Comparison of ENCODE assay signal across 21 mouse cellular contexts in the genomic region with DNA sequence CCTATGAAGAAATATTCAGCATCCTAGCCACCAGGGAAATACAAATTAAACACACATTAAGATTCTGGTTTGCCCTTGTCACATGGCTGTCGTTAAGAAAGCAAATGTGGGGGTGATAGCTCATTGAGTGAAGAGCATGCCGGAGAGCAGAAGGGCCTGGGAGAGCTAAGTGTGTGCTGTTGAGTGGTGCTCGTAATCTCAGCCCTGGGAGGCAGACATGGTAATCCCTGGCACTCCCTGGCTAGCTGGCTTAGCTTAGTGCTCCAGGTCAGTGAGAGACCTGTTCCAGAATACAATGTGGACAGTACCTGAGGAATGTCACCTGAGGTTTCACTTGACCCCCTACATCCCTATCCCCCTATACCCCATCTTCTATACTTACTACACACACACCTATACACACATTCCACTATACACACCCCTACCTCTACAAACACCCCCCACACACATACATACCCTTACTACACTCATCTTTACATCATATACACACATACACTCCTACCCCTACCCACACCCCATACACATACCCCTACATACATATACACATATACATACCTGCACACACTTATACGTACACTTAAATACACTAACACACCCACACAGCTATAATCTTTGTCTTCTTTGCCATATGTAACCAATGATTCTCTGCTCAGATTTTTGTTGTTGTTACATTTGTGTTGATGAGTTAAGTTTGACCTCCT. TPM values are rescaled to one million over a fixed set of nuclear protein-coding genes. Genes with fewer than 3 reads are reported as not detected.
DNase-seq lines count a peak whose midpoint lies in the region; ATAC-seq and TF ChIP-seq lines count a peak whose summit lies in the region.
"Had no signal": no experiment of that assay in that cellular context is flagged by ENCODE, and none has a peak within 500 bp of the region (broad histone marks: within the 10 kb centered on the region; RNA-seq: fewer than 3 reads in every experiment).

No protein-coding gene starts in this region.

- TF ChIP-seq CTCF in kidney, postnatal 0 days (IDR thresholded peaks at IDR 0.05; ENCODE audit: low read depth): no peak

- no peak overlapping the region for H3K9ac ChIP-seq in kidney, postnatal 0 days (ENCODE audit: low read depth, low read length)
- no peak overlapping the region for H3K9ac ChIP-seq in midbrain, embryonic 11.5 days (ENCODE audit: low read length)
- H3K9ac ChIP-seq in embryonic facial prominence, embryonic 13.5 days: no peak overlapping the region
- H3K9ac ChIP-seq: embryonic facial prominence, embryonic 15.5 days; heart, embryonic 13.5 days; hindbrain, embryonic 12.5 days had no signal

- H3K4me2 ChIP-seq in kidney, postnatal 0 days (ENCODE audit: low read length): no peak overlapping the region
- H3K4me2 ChIP-seq in midbrain, embryonic 11.5 days: no peak overlapping the region
- H3K4me2 ChIP-seq in embryonic facial prominence, embryonic 13.5 days: no peak overlapping the region
- H3K4me2 ChIP-seq: embryonic facial prominence, embryonic 15.5 days; heart, embryonic 13.5 days; hindbrain, embryonic 12.5 days had no signal

- intact Hi-C loops in left cerebral cortex, postnatal 36 days (cut with DNase I): no loop called here

- no peak for DNase-seq in kidney, postnatal 0 days (ENCODE audit: low spot score)
- DNase-seq in kidney, adult 8-10 months: no peak
- no peak for DNase-seq in midbrain, embryonic 11.5 days (ENCODE audit: low spot score, missing footprints)
- no peak for DNase-seq in midbrain, embryonic 10.5 days (ENCODE audit: low spot score)
- DNase-seq in left cerebral cortex, postnatal 36 days (ENCODE audit: low spot score in 2 of 2): no peak
- DNase-seq: adrenal gland, adult 2 months; adrenal gland, postnatal 25 days; cerebellum, adult 2 months; cerebellum, postnatal 10 days; gastrocnemius, adult 2 months; gastrocnemius, postnatal 25 days; heart, postnatal 4 days had no signal

- no peaks in the 10 kb centered on the region for H3K36me3 ChIP-seq in kidney, postnatal 0 days (ENCODE audit: insufficient read depth, low read length)
- H3K36me3 ChIP-seq in midbrain, embryonic 11.5 days (ENCODE audit: control insufficient read depth, insufficient read depth, low read length): no peaks in the 10 kb centered on the region
- H3K36me3 ChIP-seq in midbrain, embryonic 10.5 days: no peaks in the 10 kb centered on the region
- no peaks in the 10 kb centered on the region for H3K36me3 ChIP-seq in embryonic facial prominence, embryonic 13.5 days
- H3K36me3 ChIP-seq: embryonic facial prominence, embryonic 15.5 days; forebrain, embryonic 10.5 days; heart, embryonic 13.5 days; hindbrain, embryonic 12.5 days had no signal

- no peak overlapping the region for H3K27ac ChIP-seq in kidney, postnatal 0 days
- H3K27ac ChIP-seq in midbrain, embryonic 11.5 days (ENCODE audit: low read depth, low read length): no peak overlapping the region
- no peak overlapping the region for H3K27ac ChIP-seq in midbrain, embryonic 10.5 days (replicated peaks)
- no peak overlapping the region for H3K27ac ChIP-seq in embryonic facial prominence, embryonic 13.5 days
- H3K27ac ChIP-seq: embryonic facial prominence, embryonic 15.5 days; forebrain, embryonic 10.5 days; gastrocnemius, adult 2 months; heart, embryonic 13.5 days; hindbrain, embryonic 12.5 days had no signal

- WGBS in kidney, postnatal 0 days: 75% methylated on average over 4 of the region's 4 CpGs
- WGBS in midbrain, embryonic 11.5 days: 79% methylated on average over 4 of the region's 4 CpGs
- WGBS in midbrain, embryonic 10.5 days: 80% methylated on average over 4 of the region's 4 CpGs
- WGBS in embryonic facial prominence, embryonic 13.5 days: 69% methylated on average over 4 of the region's 4 CpGs

- no peaks in the 10 kb centered on the region for H3K9me3 ChIP-seq in kidney, postnatal 0 days (replicated peaks; ENCODE audit: low read length)
- no peaks in the 10 kb centered on the region for H3K9me3 ChIP-seq in midbrain, embryonic 11.5 days (ENCODE audit: control insufficient read depth, low read length)
- no peaks in the 10 kb centered on the region for H3K9me3 ChIP-seq in midbrain, embryonic 10.5 days (replicated peaks)
- H3K9me3 ChIP-seq in embryonic facial prominence, embryonic 13.5 days: no peaks in the 10 kb centered on the region
- H3K9me3 ChIP-seq: embryonic facial prominence, embryonic 15.5 days; forebrain, embryonic 10.5 days; heart, embryonic 13.5 days; hindbrain, embryonic 12.5 days had no signal

- H3K4me3 ChIP-seq in kidney, postnatal 0 days (replicated peaks; ENCODE audit: low read depth, low read length): no peak overlapping the region
- no peak overlapping the region for H3K4me3 ChIP-seq in midbrain, embryonic 11.5 days (ENCODE audit: low read depth, low read length)
- no peak overlapping the region for H3K4me3 ChIP-seq in midbrain, embryonic 10.5 days
- no peak overlapping the region for H3K4me3 ChIP-seq in embryonic facial prominence, embryonic 13.5 days
- H3K4me3 ChIP-seq: embryonic facial prominence, embryonic 15.5 days; erythroblast, embryonic 14.5 days; forebrain, embryonic 10.5 days; gastrocnemius, adult 2 months; heart, embryonic 13.5 days; hindbrain, embryonic 12.5 days had no signal

- ATAC-seq in kidney, postnatal 0 days (replicated peaks; ENCODE audit: low FRiP score, low read depth): 0 out of 2 replicates have a peak, but pooled peaks have one; percentile 10
- peak; percentile 48 for ATAC-seq in midbrain, embryonic 11.5 days (ENCODE audit: low FRiP score)
- ATAC-seq in embryonic facial prominence, embryonic 13.5 days (ENCODE audit: insufficient number of reproducible peaks, insufficient read depth, low FRiP score, low TSS enrichment, low read depth): 0 out of 2 replicates have a peak, but pooled peaks have one; percentile 43
- ATAC-seq: forebrain, embryonic 14.5 days; hindbrain, embryonic 16.5 days had no signal

- H3K4me1 ChIP-seq in kidney, postnatal 0 days (replicated peaks; ENCODE audit: insufficient read depth, low read length): no peaks in the 10 kb centered on the region
- H3K4me1 ChIP-seq in midbrain, embryonic 11.5 days (ENCODE audit: control insufficient read depth, insufficient read depth, low read length): no peaks in the 10 kb centered on the region
- H3K4me1 ChIP-seq in midbrain, embryonic 10.5 days: no peaks in the 10 kb centered on the region
- no peaks in the 10 kb centered on the region for H3K4me1 ChIP-seq in embryonic facial prominence, embryonic 13.5 days
- H3K4me1 ChIP-seq: embryonic facial prominence, embryonic 15.5 days; forebrain, embryonic 10.5 days; heart, embryonic 13.5 days; hindbrain, embryonic 12.5 days had no signal

- no peaks in the 10 kb centered on the region for H3K27me3 ChIP-seq in kidney, postnatal 0 days (ENCODE audit: insufficient read depth, low read length)
- no peaks in the 10 kb centered on the region for H3K27me3 ChIP-seq in midbrain, embryonic 11.5 days (ENCODE audit: control insufficient read depth, insufficient read depth, low read length)
- H3K27me3 ChIP-seq in midbrain, embryonic 10.5 days (ENCODE audit: low read depth, poor library complexity, severe bottlenecking): no peaks in the 10 kb centered on the region
- no peaks in the 10 kb centered on the region for H3K27me3 ChIP-seq in embryonic facial prominence, embryonic 13.5 days
- H3K27me3 ChIP-seq: embryonic facial prominence, embryonic 15.5 days; heart, embryonic 13.5 days; hindbrain, embryonic 12.5 days had no signal

RNA-seq across cellular contexts. Expression of a gene that starts 52.3 kb away (rescaled TPM):
- 4.7 and 4.9 TPM in 2 replicates for polyA plus RNA-seq in kidney, postnatal 0 days (2015; fragmentation: Nextera tagmentation; extraction: Ambion mirVana)
- not detected in 2 replicates for polyA plus RNA-seq in midbrain, embryonic 11.5 days (2014; fragmentation: Nextera tagmentation; extraction: Ambion mirVana)
- not detected in 2 replicates for polyA plus RNA-seq in midbrain, embryonic 10.5 days (2016; fragmentation: Nextera tagmentation; extraction: Ambion mirVana)
- polyA plus RNA-seq in embryonic facial prominence, embryonic 13.5 days (2015; fragmentation: Nextera tagmentation; extraction: Ambion mirVana): 0.11 TPM in 1 of 2 replicates, not detected in the other
- total RNA-seq in left cerebral cortex, postnatal 36 days (2021): not detected
- total RNA-seq: gastrocnemius, adult 2 months; gastrocnemius, postnatal 25 days; granulocyte monocyte progenitor cell, adult 5-6 weeks had no signal
- polyA plus RNA-seq: erythroblast, embryonic 14.5 days; forebrain, embryonic 10.5 days; forebrain, embryonic 14.5 days had no signal
